Mouse (Mus musculus): ENCODE measurements at regions not wholly inside any gene's neighbourhood (a gene's known extent, or its start where the extent isn't known, plus 50 kb on each side); places are given as distances from the start of the nearest gene placed in this dataset.

DNA sequence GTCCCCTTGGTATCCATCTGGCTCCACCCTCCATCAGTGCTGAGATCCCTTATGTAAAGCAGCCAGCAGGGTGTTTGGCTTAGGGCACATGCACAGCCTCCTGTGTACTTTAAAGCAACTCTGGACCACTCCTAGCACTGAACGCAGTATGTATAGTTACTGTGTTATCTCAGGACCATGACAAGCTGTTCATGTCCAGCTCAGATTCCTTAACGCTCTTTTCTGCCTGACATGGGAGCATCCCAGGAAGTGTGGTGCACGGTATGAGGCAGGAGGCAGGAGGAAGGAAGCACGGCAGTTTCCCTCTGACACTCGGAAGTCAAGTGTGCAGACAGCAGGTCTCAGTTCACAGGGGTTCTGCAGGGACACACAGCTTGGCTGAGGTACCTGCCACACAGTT is 163.1 kb upstream of the Msx2 start:
- no peak for TF ChIP-seq POLR2A (IDR thresholded peaks at IDR 0.05; ENCODE audit: low read depth, low read length)
- TF ChIP-seq CTCF (IDR thresholded peaks at IDR 0.05; ENCODE audit: extremely low read depth, insufficient read depth, insufficient read length, insufficient replicate concordance), result no peak

Measured in spleen, adult 2 months (tissue).